Mouse (Mus musculus) hindbrain, embryonic 13.5 days (tissue): ENCODE data around the gene Carnmt1. TPM values are rescaled to one million over a fixed set of nuclear protein-coding genes. Genes with fewer than 3 reads are reported as not detected.
"Not testable (repeated sequence)": the region's sequence is repeated elsewhere in the genome, so short reads cannot be mapped to it uniquely, and the experiment has no call there.

ENCODE experiments used
- ATAC-seq: fragments of 200-750 bp; cut with Nextera tagmentation; 2 replicates; pipeline ENCODE4 v1.8.0; 2017; ENCODE audit warnings: moderate TSS enrichment; ENCODE audit not compliant: low FRiP score
- H3K27ac ChIP-seq: fragments of 300-500 bp; sonication (generic); 2 replicates; pipeline ENCODE4 v1.5.1; 2015; ENCODE audit warnings: inconsistent platforms, mild to moderate bottlenecking, moderate library complexity
- H3K27me3 ChIP-seq: fragments of 300-500 bp; sonication (generic); 2 replicates; pipeline ENCODE4 v1.6.1; 2015; ENCODE audit warnings: mild to moderate bottlenecking, inconsistent platforms
- H3K36me3 ChIP-seq: fragments of 300-500 bp; sonication (generic); 2 replicates; pipeline ENCODE4 v1.6.1; 2015; ENCODE audit warnings: mild to moderate bottlenecking, inconsistent platforms
- H3K4me1 ChIP-seq: fragments of 300-500 bp; sonication (generic); replicated peaks from 2 replicates; pipeline ENCODE4 v1.6.1; 2015; ENCODE audit warnings: inconsistent platforms
- H3K4me2 ChIP-seq: fragments of 300-500 bp; sonication (generic); 2 replicates; pipeline ENCODE4 v1.6.1; 2015; ENCODE audit warnings: inconsistent platforms, mild to moderate bottlenecking, moderate library complexity
- H3K4me3 ChIP-seq: fragments of 300-500 bp; sonication (generic); 2 replicates; pipeline ENCODE4 v1.5.1; 2015; ENCODE audit warnings: mild to moderate bottlenecking, inconsistent platforms
- H3K9ac ChIP-seq: fragments of 300-500 bp; sonication (generic); 2 replicates; pipeline ENCODE4 v1.6.1; 2015; ENCODE audit warnings: mild to moderate bottlenecking, inconsistent platforms
- H3K9me3 ChIP-seq: fragments of 300-500 bp; sonication (generic); 2 replicates; pipeline ENCODE4 v1.6.1; 2016; ENCODE audit warnings: inconsistent platforms
- WGBS: fragments of 180-500 bp; shearing (Covaris S2); methylation state at CpG from one replicate; pipeline ENCODE4 v1.1.7; 2015; 5-methylcytosine and 5-hydroxymethylcytosine counted together
- polyA plus RNA-seq: library from polyadenylated mRNA; unstranded; fragments of >200 nt; fragmentation: Nextera tagmentation; extraction: Ambion mirVana; gene quantifications from 2 replicates; pipeline ENCODE4 v1.2.1, GENCODE M21; 2015

Gene Carnmt1
- polyA plus RNA-seq, 1 experiment from 2014 or later, result 15.8 TPM

- H3K4me2 ChIP-seq, result no peak overlapping the region
- H3K9me3 ChIP-seq, result no peaks in the 10 kb centered on the region
- peaks cover 18% of the 10 kb centered on the region for H3K36me3 ChIP-seq
- no peak overlapping the region for H3K9ac ChIP-seq
- H3K27ac ChIP-seq, result no peak overlapping the region
- H3K27me3 ChIP-seq, result no peaks in the 10 kb centered on the region
- 95% methylated on average over 2 of the region's 2 CpGs for WGBS
- no peak for ATAC-seq
- no peaks in the 10 kb centered on the region for H3K4me1 ChIP-seq
- no peak overlapping the region for H3K4me3 ChIP-seq
Observed at GRCm38 (mm10) chr19:18692768-18693167, 22.2 kb downstream of the Carnmt1 start.

DNA sequence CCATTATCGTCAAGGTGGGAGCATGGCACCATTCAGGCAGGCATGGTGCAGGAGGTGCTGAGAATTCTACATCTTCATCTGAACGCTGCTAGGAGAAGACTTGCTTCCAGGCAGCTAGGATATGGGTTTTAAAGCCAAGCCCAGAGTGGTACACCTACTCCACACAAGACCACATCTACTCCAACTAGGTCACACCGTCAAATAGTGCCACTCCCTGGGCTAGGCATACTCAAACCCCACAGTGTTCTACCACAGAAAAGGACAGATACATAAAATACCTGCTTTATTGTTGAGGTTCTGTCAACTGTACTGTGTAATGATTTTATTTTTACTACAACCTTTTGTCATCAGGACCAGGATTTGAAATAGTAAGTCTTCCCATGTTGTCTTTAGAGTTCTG is 24.6 kb downstream of the Carnmt1 start:
- peaks cover 18% of the 10 kb centered on the region for H3K36me3 ChIP-seq
- no peaks in the 10 kb centered on the region for H3K27me3 ChIP-seq
- no peak overlapping the region for H3K4me2 ChIP-seq
- H3K9me3 ChIP-seq, result no peaks in the 10 kb centered on the region
- no peak for ATAC-seq
- no peak overlapping the region for H3K27ac ChIP-seq
- WGBS, result 97% methylated on average over 3 of the region's 3 CpGs
- no peaks in the 10 kb centered on the region for H3K4me1 ChIP-seq
- H3K4me3 ChIP-seq, result no peak overlapping the region
- no peak overlapping the region for H3K9ac ChIP-seq

GRCm38 (mm10) chr19:18695552-18695951 is 25.0 kb downstream of the Carnmt1 start:
- H3K27ac ChIP-seq, result no peak overlapping the region

DNA sequence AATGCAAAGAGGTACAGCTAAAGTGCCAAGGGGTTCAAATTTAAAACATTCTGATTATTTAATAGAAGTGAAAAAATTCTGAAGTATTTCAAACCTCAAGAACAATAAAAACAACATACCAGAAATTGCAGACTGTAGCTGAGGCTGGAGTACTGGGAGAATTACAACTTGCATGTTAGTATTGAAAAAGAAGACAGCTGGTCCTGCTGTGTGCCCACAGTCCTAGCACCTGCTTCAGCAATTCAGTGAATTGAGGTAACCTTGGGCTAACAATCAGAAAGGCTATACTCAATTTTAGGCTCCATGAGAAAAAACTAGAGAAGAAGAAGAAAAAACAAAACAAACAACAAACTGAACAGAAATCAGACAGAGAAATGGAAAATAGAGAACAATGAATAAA is 37.5 kb downstream of the Carnmt1 start:
- Histone ChIP-seq H3K9me3 (no peaks in the 10 kb centered on the region), H3K9ac (no peak overlapping the region), H3K4me1 (peaks cover 5% of the 10 kb centered on the region; the same call in 1 of the 2 replicates), H3K27ac (no peak overlapping the region), H3K36me3 (no peaks in the 10 kb centered on the region), H3K4me2 (no peak overlapping the region), H3K4me3 (no peak overlapping the region), H3K27me3 (no peaks in the 10 kb centered on the region)
- ATAC-seq, result no peak

More at GRCm38 (mm10) chr19:18695552-18695951, 25.0 kb downstream of the Carnmt1 start:
- peaks cover 18% of the 10 kb centered on the region for H3K36me3 ChIP-seq
- 90% methylated on average over 1 of the region's 1 CpGs for WGBS
- no peaks in the 10 kb centered on the region for H3K4me1 ChIP-seq
- no peak overlapping the region for H3K4me3 ChIP-seq
- H3K4me2 ChIP-seq, result no peak overlapping the region
- no peaks in the 10 kb centered on the region for H3K27me3 ChIP-seq
- H3K9ac ChIP-seq, result no peak overlapping the region
- no peak for ATAC-seq
- no peaks in the 10 kb centered on the region for H3K9me3 ChIP-seq

DNA sequence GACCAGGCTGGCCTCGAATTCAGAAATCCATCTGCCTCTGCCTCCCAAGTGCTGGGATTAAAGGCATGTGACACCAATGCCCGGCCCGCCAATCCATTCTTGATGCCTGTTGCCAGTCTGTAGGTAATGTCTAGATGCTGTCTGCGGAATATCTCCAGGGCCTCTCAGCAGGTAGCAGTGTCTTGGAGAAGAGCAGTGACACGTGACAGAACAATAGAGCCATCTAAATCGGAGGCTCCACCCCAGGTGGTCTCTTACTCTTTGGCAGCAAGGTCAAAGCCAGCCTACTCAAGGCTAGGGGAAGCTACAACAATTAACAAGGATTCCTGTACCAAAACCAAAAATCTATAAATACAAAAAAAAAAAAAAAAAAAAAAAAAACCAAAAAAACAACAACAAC is 40.3 kb downstream of the Carnmt1 start:
- no peaks in the 10 kb centered on the region for H3K36me3 ChIP-seq
- no peak overlapping the region for H3K4me2 ChIP-seq
- no peak overlapping the region for H3K27ac ChIP-seq
- no peaks in the 10 kb centered on the region for H3K27me3 ChIP-seq
- ATAC-seq, result no peak
- H3K4me1 ChIP-seq, result peaks cover 24% of the 10 kb centered on the region
- 51% methylated on average over 6 of the region's 6 CpGs for WGBS
- H3K9me3 ChIP-seq, result no peaks in the 10 kb centered on the region
- no peak overlapping the region for H3K9ac ChIP-seq
- H3K4me3 ChIP-seq, result no peak overlapping the region

- Histone ChIP-seq H3K4me2 (no peak overlapping the region), H3K27me3 (no peaks in the 10 kb centered on the region), H3K9me3 (no peaks in the 10 kb centered on the region), H3K9ac (no peak overlapping the region), H3K4me3 (no peak overlapping the region), H3K4me1 (peaks cover 24% of the 10 kb centered on the region), H3K36me3 (no peaks in the 10 kb centered on the region), H3K27ac (no peak overlapping the region)
- WGBS, result 95% methylated on average over 9 of the region's 9 CpGs
- ATAC-seq, result no peak
Observed at GRCm38 (mm10) chr19:18711589-18711988, 41.0 kb downstream of the Carnmt1 start.

DNA sequence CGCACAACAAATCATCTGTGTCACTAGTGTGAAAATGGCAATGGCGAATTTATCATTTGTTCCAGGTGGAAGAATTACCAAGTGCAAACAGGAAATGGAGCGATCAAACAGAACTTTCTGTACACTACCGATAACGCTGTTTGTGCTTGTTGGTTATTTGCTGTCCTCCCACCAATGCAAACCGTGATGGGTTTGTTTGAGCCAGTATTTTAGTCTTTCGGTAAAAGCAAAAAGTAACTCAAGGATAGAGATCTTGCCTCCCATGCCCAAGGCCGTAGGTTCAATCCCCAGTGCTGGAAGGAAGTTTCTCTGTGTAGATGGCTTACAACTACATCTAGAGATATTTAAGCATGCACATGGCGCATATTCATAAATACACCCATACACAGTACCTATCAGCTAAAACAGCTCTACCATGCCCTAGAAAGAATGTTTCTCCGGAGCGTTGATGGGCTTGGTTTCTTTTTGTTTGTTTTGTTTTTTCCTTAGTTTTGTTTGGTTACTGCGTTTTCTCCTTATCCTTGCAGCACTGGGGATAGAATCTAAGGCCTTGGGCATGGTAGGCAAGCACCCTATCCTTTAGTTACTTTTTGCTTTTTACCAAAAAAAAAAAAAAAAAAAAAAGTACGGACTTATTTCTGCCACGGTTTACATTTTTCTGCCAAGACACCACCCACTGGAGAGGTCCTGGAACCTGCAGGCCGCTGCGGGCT is 41.7 kb downstream of the Carnmt1 start:
- 60% methylated on average over 16 of the region's 16 CpGs for WGBS
- no peak for ATAC-seq
- Histone ChIP-seq H3K27me3 (no peaks in the 10 kb centered on the region), H3K9me3 (no peaks in the 10 kb centered on the region), H3K27ac (peak overlapping the region; percentile 96), H3K4me1 (peaks cover 24% of the 10 kb centered on the region), H3K36me3 (no peaks in the 10 kb centered on the region), H3K4me3 (peak overlapping the region; percentile 88), H3K9ac (peak overlapping the region; percentile 84), H3K4me2 (peak overlapping the region; percentile 92)

DNA sequence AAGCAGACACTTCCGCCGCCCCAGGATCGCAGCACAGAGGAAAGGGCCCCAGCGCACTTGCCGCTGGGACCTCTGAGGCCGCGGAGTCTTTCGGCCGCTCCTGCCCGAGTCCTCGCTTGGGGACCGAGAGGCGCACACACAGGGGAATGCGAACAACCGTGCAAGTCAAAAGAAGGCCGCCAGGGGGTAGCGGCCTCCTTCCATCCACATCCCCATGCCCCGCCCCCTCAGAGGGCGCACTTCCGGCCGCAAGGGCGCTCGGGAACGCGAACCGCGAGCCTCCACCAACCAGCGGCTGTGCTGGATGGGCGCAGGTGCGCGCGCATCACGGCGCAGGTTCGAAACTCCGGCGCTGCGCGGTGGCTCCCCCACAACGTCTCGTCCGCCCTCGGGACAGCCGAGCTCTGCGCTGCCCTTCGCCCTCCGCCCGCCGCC is 42.3 kb downstream of the Carnmt1 start, which contains the start of gene D030056L22Rik:
TSS of gene D030056L22Rik (plus strand) at position 328 of the 435 bp plus-strand sequence.
- Histone ChIP-seq H3K36me3 (no peaks in the 10 kb centered on the region), H3K4me1 (peaks cover 24% of the 10 kb centered on the region), H3K4me2 (peak within 1 kb of the TSS; percentile 92), H3K27me3 (no peaks in the 10 kb centered on the region), H3K9me3 (no peaks in the 10 kb centered on the region), H3K9ac (peak within 1 kb of the TSS; percentile 84), H3K27ac (peak within 1 kb of the TSS; percentile 96), H3K4me3 (peak within 1 kb of the TSS; percentile 88)
- WGBS, result under 1% methylated on average over 49 of the region's 49 CpGs
- ATAC-seq, result peak; percentile 99

DNA sequence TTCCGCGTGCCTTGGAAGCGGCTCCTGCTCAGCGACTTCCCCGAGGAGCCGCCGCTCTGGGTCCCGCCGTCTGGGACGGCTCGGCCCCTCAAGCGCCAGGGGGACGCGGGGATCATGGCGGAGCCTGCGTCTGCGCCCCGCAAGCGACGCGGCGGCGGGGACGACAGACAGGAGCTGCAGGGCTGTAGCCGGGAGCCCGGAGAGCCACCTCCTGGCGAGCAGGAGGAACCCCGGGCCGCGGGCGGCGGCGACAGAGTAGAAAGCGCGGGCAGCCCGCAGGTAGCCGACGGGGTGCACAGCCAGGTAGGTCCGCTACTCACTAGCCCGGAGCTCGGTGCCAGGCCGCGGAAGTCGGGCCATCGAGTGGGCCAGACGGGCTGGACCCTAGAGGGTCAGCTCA is 42.8 kb downstream of the Carnmt1 start:
- WGBS, result 0% methylated on average over 46 of the region's 46 CpGs
- Histone ChIP-seq H3K4me1 (peaks cover 24% of the 10 kb centered on the region), H3K4me3 (peak overlapping the region; percentile 88), H3K9ac (peak overlapping the region; percentile 84), H3K27ac (peak overlapping the region; percentile 96), H3K4me2 (peak overlapping the region; percentile 92)
- H3K27me3 ChIP-seq, H3K9me3 ChIP-seq, H3K36me3 ChIP-seq: not testable (repeated sequence)
- ATAC-seq, result peak; percentile 79

GRCm38 (mm10) chr19:18716374-18716773 is 45.8 kb downstream of the Carnmt1 start:
- Histone ChIP-seq H3K36me3 (peaks cover 10% of the 10 kb centered on the region; the same call in 1 of the 2 replicates), H3K4me3 (no peak overlapping the region), H3K9ac (no peak overlapping the region), H3K9me3 (no peaks in the 10 kb centered on the region), H3K27me3 (no peaks in the 10 kb centered on the region), H3K27ac (no peak overlapping the region), H3K4me1 (peaks cover 24% of the 10 kb centered on the region), H3K4me2 (no peak overlapping the region)
- ATAC-seq, result no peak
- WGBS, result 35% methylated on average over 1 of the region's 1 CpGs

DNA sequence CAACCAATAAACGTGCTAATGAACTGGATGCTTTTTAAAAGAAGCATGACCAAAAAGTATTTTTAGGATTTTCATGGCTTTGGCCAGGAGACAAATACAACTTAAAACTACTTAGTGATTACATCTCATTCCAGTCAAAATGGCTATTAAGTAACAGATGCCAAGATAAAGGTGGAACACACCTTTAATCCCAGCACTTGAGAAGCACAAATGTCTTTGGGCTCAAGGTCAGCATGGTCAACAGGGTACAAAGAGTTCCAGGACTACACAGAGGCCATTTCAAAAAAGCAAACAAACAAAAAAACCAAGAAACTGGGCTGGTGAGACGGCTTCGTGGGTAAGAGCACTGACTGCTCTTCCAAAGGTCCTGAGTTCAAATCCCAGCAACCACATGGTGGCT is 49.8 kb downstream of the Carnmt1 start:
- H3K4me2 ChIP-seq, result no peak overlapping the region
- no peak overlapping the region for H3K27ac ChIP-seq
- 92% methylated on average over 3 of the region's 3 CpGs for WGBS
- H3K36me3 ChIP-seq, result peaks cover 10% of the 10 kb centered on the region; the same call in 1 of the 2 replicates
- no peak overlapping the region for H3K4me3 ChIP-seq
- H3K4me1 ChIP-seq, result peaks cover 3% of the 10 kb centered on the region
- H3K9ac ChIP-seq, result no peak overlapping the region
- no peaks in the 10 kb centered on the region for H3K27me3 ChIP-seq
- ATAC-seq, result no peak
- no peaks in the 10 kb centered on the region for H3K9me3 ChIP-seq

DNA sequence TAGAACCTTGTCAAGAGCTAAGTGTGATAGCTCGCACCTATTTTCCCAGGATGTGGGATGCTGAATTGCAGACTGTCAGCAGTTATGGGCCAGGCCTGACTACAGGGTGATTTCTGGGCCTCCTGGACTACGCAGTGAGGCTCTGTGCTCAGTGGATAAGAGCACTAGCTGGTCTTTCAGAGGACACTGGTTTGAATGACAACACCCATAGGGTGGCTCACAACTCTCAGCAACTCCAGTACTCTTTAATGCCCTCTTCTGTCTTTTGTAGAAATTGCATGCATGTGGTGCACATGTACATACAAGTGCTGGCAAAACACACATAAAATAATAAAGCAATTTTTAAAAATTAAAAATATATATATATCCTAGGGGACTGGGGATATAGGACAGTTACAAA is 54.6 kb downstream of the Carnmt1 start:
- H3K4me3 ChIP-seq, result no peak overlapping the region
- 86% methylated on average over 2 of the region's 2 CpGs for WGBS

GRCm38 (mm10) chr19:18730255-18730654 is 59.7 kb downstream of the Carnmt1 start:
- WGBS, result 83% methylated on average over 7 of the region's 7 CpGs
- Histone ChIP-seq H3K36me3 (no peaks in the 10 kb centered on the region), H3K4me2 (no peak overlapping the region), H3K4me1 (no peaks in the 10 kb centered on the region), H3K9me3 (no peaks in the 10 kb centered on the region), H3K27me3 (no peaks in the 10 kb centered on the region), H3K9ac (no peak overlapping the region), H3K4me3 (no peak overlapping the region), H3K27ac (no peak overlapping the region)
- no peak for ATAC-seq

More for the DNA sequence above, 54.6 kb downstream of the Carnmt1 start:
- no peak overlapping the region for H3K27ac ChIP-seq
- no peaks in the 10 kb centered on the region for H3K36me3 ChIP-seq
- no peaks in the 10 kb centered on the region for H3K27me3 ChIP-seq
- no peak for ATAC-seq
- H3K4me1 ChIP-seq, result no peaks in the 10 kb centered on the region
- H3K9ac ChIP-seq, result no peak overlapping the region
- no peak overlapping the region for H3K4me2 ChIP-seq
- no peaks in the 10 kb centered on the region for H3K9me3 ChIP-seq
